Mouse (Mus musculus): ENCODE measurements around the gene Mfge8.

- TF ChIP-seq CTCF (IDR thresholded peaks at IDR 0.05; ENCODE audit: insufficient read depth, low read depth, low read length) (no peak), POLR2A (IDR thresholded peaks at IDR 0.05; ENCODE audit: insufficient read depth, low read depth, low read length) (no peak)
These were observed 52.4 kb downstream of the Mfge8 start for GRCm38 (mm10) chr7:79096492-79096891.

All from olfactory bulb, adult 2 months (tissue).